Mouse (Mus musculus) stomach, postnatal 0 days (tissue): ENCODE measurements around the gene Adora3.

Experiments
- CTCF ChIP-seq: IDR thresholded peaks from 2 replicates; pipeline ENCODE4 v1.5.1; 2016; ENCODE audit warnings: antibody characterized with exemption, low read depth, mild to moderate bottlenecking, moderate library complexity
- EP300 ChIP-seq: optimal IDR thresholded peaks from 2 replicates; pipeline ENCODE3; 2016; ENCODE audit warnings: antibody characterized with exemption

GRCm38 (mm10) chr3:105839836-105840235, 30.8 kb upstream of the Adora3 start:
- TF ChIP-seq EP300 (no peak), CTCF (no peak)
